11 mouse cellular contexts compared by ENCODE assay signal in genomic region chr9:22372760-22373159, GRCm38 (mm10). TPM values are rescaled to one million over a fixed set of nuclear protein-coding genes. Genes with fewer than 3 reads are reported as not detected.
DNase-seq lines count a peak whose midpoint lies in the region; TF ChIP-seq lines count a peak whose summit lies in the region.
"Had no signal": no experiment of that assay in that cellular context is flagged by ENCODE, and none has a peak within 500 bp of the region (broad histone marks: within the 10 kb centered on the region; RNA-seq: fewer than 3 reads in every experiment).

No protein-coding gene starts in this region.

- peaks cover 4 to 10% of the 10 kb centered on the region in 2 experiments; a peak in 3 of 4 replicates for H3K4me1 ChIP-seq in CH12.LX (ENCODE audit: control insufficient read depth in 1 of 2, insufficient read depth in 2 of 2)
- H3K4me1 ChIP-seq: embryonic facial prominence, embryonic 10.5 days; limb, embryonic 12.5 days had no signal

- peak; percentile 55 for DNase-seq in adrenal gland, postnatal 14 days
- DNase-seq in adrenal gland, adult (ENCODE audit: inconsistent age in 2 of 2, low spot score in 1 of 2), result no peak
- peak; percentile 37 for DNase-seq in left cerebral cortex, postnatal 4 days
- no peak for DNase-seq in left cerebral cortex, postnatal 36 days (ENCODE audit: low spot score in 2 of 2)
- DNase-seq in CH12.LX (ENCODE audit: extremely low read depth), result peak; percentile 35
- peak; percentile 41 to 42 for DNase-seq in kidney, postnatal 25 days
- DNase-seq in urinary bladder, postnatal 25 days (ENCODE audit: low spot score), result no peak
- no peak for DNase-seq in left cerebral cortex, postnatal 25 days (ENCODE audit: low spot score in 2 of 2)
- DNase-seq: gastrocnemius, postnatal 10 days had no signal

- dilution Hi-C loops in CH12.LX (cut with MboI; ENCODE audit: extremely low pct_ligation_motif_present, extremely low pct_unique_long_range_greater_than_20kb, low sequenced_read_pairs), result no loop called here

- in situ Hi-C loops in CH12.LX (cut with MboI; ENCODE audit: low pct_ligation_motif_present, low pct_unique_long_range_greater_than_20kb, low sequenced_read_pairs), result no loop called here

- H3K9ac ChIP-seq in CH12.LX (ENCODE audit: insufficient read depth, low read depth), result no peak overlapping the region
- H3K9ac ChIP-seq: limb, embryonic 12.5 days had no signal

- peaks cover 2% of the 10 kb centered on the region; the same call in 1 of the 2 replicates for H3K79me2 ChIP-seq in CH12.LX (replicated peaks; ENCODE audit: control insufficient read depth, extremely low read depth, insufficient read depth, poor library complexity, severe bottlenecking)

- TF ChIP-seq POLR2A in CH12.LX (IDR thresholded peaks at IDR 0.05; ENCODE audit: low read depth, low read length), result no peak

- no peaks in the 10 kb centered on the region for H3K9me3 ChIP-seq in CH12.LX (replicated peaks; ENCODE audit: low read length)
- H3K9me3 ChIP-seq: embryonic facial prominence, embryonic 10.5 days; limb, embryonic 12.5 days had no signal

- intact Hi-C loops in left cerebral cortex, postnatal 4 days (cut with DNase I), result no loop called here
- intact Hi-C loops in left cerebral cortex, postnatal 36 days (cut with DNase I), result no loop called here
- intact Hi-C loops in left cerebral cortex, postnatal 25 days (cut with DNase I), result no loop called here

- no peak overlapping the region for H3K27ac ChIP-seq in CH12.LX (ENCODE audit: insufficient read depth, low read depth)
- H3K27ac ChIP-seq: embryonic facial prominence, embryonic 10.5 days; limb, embryonic 12.5 days had no signal

- TF ChIP-seq CTCF in CH12.LX (conservative IDR thresholded peaks at IDR 0.05 in 1 of 2, IDR thresholded peaks at IDR 0.05 in 1 of 2; ENCODE audit: low read depth in 2 of 2, low read length in 2 of 2), result peak; percentile 24 to 38; a peak in 3 of 4 replicates

- peaks cover 60 to 83% of the 10 kb centered on the region in 2 experiments for H3K36me3 ChIP-seq in CH12.LX (replicated peaks in 1 of 2; ENCODE audit: control insufficient read depth in 1 of 2, insufficient read depth in 1 of 2, low read length in 1 of 2)

- no peak overlapping the region for H3K4me3 ChIP-seq in CH12.LX (replicated peaks in 1 of 3; ENCODE audit: low read depth in 2 of 3, low read length in 2 of 3, poor library complexity in 1 of 3)
- H3K4me3 ChIP-seq: embryonic facial prominence, embryonic 10.5 days; limb, embryonic 12.5 days had no signal

- H3K4me2 ChIP-seq in CH12.LX (ENCODE audit: insufficient read depth, low read depth, poor library complexity, severe bottlenecking), result no peak overlapping the region
- H3K4me2 ChIP-seq: limb, embryonic 12.5 days had no signal

- peak; percentile 17 for TF ChIP-seq RAD21 in CH12.LX (IDR thresholded peaks at IDR 0.05; ENCODE audit: low read depth, low read length)

- no peak for TF ChIP-seq EP300 in CH12.LX (IDR thresholded peaks at IDR 0.05; ENCODE audit: low read length)

- H3K27me3 ChIP-seq in CH12.LX (replicated peaks), result no peaks in the 10 kb centered on the region
- H3K27me3 ChIP-seq: limb, embryonic 12.5 days had no signal

TF ChIP-seq in CH12.LX, 34 proteins besides CTCF, POLR2A, EP300 and RAD21:
- TF ChIP-seq GABPA (IDR thresholded peaks at IDR 0.05; ENCODE audit: insufficient replicate concordance, low read depth, low read length) (no peak), UBTF (IDR thresholded peaks at IDR 0.05; ENCODE audit: low read depth, low read length) (no peak), NELFE (IDR thresholded peaks at IDR 0.05; ENCODE audit: low read depth, low read length) (no peak), POLR2AphosphoS2 (IDR thresholded peaks at IDR 0.05; ENCODE audit: low read depth, low read length) (no peak), SMC3 (IDR thresholded peaks at IDR 0.05; ENCODE audit: low read depth, low read length) (peak; percentile 8; the same call in 1 of the 2 replicates)

RNA-seq across cellular contexts. Expression of gene Anln, which starts 16.2 kb away (rescaled TPM):
- 16.4 and 17.5 TPM in 2 replicates for total RNA-seq in adrenal gland, postnatal 14 days (2021)
- 1 to 10 TPM; 5.3 to 5.5 TPM for total RNA-seq in left cerebral cortex, postnatal 4 days (2021)
- 10 to 100 TPM; 12.1 to 12.5 TPM for total RNA-seq in left cerebral cortex, postnatal 36 days (2021)
- total RNA-seq in CH12.LX (2012; rRNA removed) (12.2 and 14.6 TPM in 2 replicates), CH12.LX (2014; rRNA removed) (15.7 and 16.2 TPM in 2 replicates)
- polyA plus RNA-seq in CH12.LX (2012; ENCODE audit: insufficient read length, low read depth), result 12.3 and 14.9 TPM in 2 replicates
- total RNA-seq in left cerebral cortex, postnatal 25 days (2021), result 1 to 10 TPM; 6.4 to 7.3 TPM

RNA-seq across cellular contexts. Expression of gene 9530077C05Rik, which starts 38.6 kb away (rescaled TPM):
- total RNA-seq in adrenal gland, postnatal 14 days (2021), result 3.6 and 4.9 TPM in 2 replicates
- 10 to 100 TPM; 10.1 to 10.3 TPM for total RNA-seq in left cerebral cortex, postnatal 4 days (2021)
- 1 to 10 TPM; 6.9 to 7.9 TPM for total RNA-seq in left cerebral cortex, postnatal 36 days (2021)
- 0.46 and 0.93 TPM in 2 replicates for total RNA-seq in CH12.LX (2012; rRNA removed)
- total RNA-seq in CH12.LX (2014; rRNA removed), result 0.71 and 0.78 TPM in 2 replicates
- 0.27 and 1.4 TPM in 2 replicates for polyA plus RNA-seq in CH12.LX (2012; ENCODE audit: insufficient read length, low read depth)
- 1 to 10 TPM; 7.4 to 8.4 TPM for total RNA-seq in left cerebral cortex, postnatal 25 days (2021)

Comparison
In these comparisons a context has a peak if more than half of its experiments do, and no peak if none do; other contexts are left out.
1. DNase-seq: peak in adrenal gland, postnatal 14 days (single experiment), left cerebral cortex, postnatal 4 days (single experiment), CH12.LX (single experiment) and kidney, postnatal 25 days (2 of 2); none in adrenal gland, adult (0 of 2), left cerebral cortex, postnatal 36 days (0 of 2), urinary bladder, postnatal 25 days (single experiment) and left cerebral cortex, postnatal 25 days (0 of 2).